Mouse (Mus musculus) CD4-positive, CD25-positive, alpha-beta regulatory T cell, adult 2 months (primary cell): ENCODE results near the gene Zfp583.

Experiments used
- DNase-seq: peaks from one replicate; pipeline ENCODE4 v3.0.0-alpha.2; 2012; ENCODE audit warnings: low read depth, low spot score

The Zfp583 gene

GRCm38 (mm10) chr7:6285842-6286705 lies 45.0 kb downstream of the Zfp583 start, which contains the start of gene Zfp667:
Gene Zfp667, plus strand, starts transcription at chr7:6286579.
- DNase-seq: peak; percentile 99

- peak; percentile 43 for DNase-seq
Measured at GRCm38 (mm10) chr7:6285366-6285765, 45.7 kb downstream of the Zfp583 start.

- DNase-seq: no peak
Measured at GRCm38 (mm10) chr7:6284442-6285012, 46.6 kb downstream of the Zfp583 start.

- peak; percentile 91 for DNase-seq
Measured at GRCm38 (mm10) chr7:6283451-6284075, 47.5 kb downstream of the Zfp583 start.

GRCm38 (mm10) chr7:6282749-6283148 lies 48.3 kb downstream of the Zfp583 start:
- peak; percentile 94 for DNase-seq

- DNase-seq: no peak
Measured at GRCm38 (mm10) chr7:6277906-6278305, 53.2 kb downstream of the Zfp583 start.

- peak; percentile 74 for DNase-seq
Measured at GRCm38 (mm10) chr7:6265695-6266094, 65.4 kb downstream of the Zfp583 start.
